Mouse (Mus musculus): ENCODE measurements around the gene Zic3. TPM values are rescaled to one million over a fixed set of nuclear protein-coding genes. Genes with fewer than 3 reads are reported as not detected.

Gene Zic3
- 1 to 10 TPM; 2.2 to 5.7 (median 3.5) TPM for total RNA-seq (2022)

GRCm38 (mm10) chrX:58022400-58022799 is at the start of gene Zic3:
TSS of gene Zic3 (plus strand) at chrX:58022700.
- DNase-seq (ENCODE audit: low spot score in 2 of 2), result no peak

DNA sequence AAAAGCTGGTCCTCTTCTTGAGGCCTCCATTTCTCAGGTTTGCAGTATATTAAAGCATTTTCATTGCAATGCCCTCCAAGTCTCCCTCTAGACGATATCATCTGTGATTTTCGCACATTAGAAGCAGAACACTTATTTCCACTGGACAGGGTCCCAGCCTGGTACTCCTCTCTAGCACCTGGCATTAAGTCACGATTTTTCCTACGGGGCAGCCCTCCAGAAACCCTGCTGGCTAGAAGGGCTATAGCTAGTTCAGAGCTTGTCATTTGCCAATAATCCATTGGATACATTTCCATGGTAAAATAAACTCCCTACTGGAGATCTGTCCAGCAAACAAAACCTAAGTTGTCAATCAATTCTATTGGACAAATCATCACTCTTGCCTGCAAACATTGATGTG is 40.1 kb upstream of the Zic3 start:
- no peak for DNase-seq (ENCODE audit: low spot score in 2 of 2)

DNA sequence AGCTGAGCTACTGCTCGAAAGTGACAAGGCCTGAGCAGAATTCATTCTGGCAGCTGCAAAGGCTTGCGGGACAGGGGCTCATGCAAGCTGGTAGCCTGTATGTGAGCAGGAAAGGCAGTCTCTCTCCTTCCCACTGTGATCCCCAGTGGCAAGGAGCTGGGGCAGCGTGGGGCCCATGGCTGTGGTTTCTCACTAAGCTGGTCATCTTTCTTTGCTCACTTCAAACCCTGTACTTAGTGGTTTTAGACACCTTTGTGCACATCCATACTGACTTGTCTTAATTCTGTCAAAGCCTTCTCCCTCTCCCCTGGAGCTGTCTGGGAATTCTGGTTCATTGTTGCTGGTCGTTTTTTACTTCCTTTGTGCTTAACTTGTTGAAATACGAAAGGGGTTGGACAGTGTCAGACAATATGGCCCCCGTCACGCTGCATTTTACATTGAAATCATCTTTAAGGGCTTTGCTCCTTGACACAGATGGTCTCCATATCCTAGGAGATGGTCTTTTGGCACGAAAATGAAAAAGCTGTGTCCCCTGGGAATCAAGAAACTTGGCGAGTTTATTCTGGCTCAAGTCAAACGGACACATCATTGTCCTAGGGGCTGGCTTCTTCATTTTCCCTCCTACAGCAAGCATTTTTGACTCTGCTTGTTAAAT is 34.9 kb upstream of the Zic3 start:
- no peak for DNase-seq (ENCODE audit: low spot score in 2 of 2)

DNA sequence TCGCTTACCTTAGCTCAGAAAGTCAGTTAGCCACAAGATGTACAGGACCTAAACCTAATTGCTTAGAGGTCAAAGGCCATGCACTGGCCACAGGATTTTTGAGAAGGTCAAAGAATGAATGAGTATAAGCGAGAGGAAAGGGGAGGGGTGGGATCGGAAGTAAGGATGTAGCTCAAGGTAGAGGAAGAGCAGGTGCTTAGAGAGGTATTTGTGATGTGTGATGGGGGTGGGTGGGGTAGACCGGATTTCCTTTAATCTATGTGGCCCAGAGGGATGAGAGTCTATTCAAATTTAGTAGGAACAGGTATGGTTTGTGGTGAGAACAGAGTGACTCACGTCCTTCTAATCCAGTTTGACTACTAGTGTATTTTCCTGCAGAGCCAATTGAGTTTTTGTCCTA is 9.1 kb upstream of the Zic3 start:
- DNase-seq (ENCODE audit: low spot score in 2 of 2), result no peak

DNA sequence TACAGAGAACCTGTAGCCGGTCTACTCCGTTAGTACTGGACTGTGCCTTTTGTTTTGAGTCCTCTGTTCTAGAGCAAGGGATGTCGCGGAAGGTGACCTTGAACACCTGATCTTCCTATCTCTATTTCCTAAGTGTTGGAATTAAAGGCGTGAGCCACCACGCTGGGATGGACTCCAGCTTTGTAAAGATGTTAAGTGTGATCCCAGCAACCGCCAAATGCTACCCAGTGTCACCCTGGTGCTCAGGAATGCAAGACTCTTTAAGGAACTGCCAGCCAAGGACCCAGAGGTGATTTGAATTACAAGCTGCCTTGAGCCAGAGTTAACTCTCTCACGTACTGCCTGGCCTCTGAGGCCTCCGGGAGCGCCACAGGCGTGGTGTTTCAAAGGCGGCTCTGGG is 8.4 kb upstream of the Zic3 start:
- no peak for DNase-seq (ENCODE audit: low spot score in 2 of 2)

GRCm38 (mm10) chrX:58014761-58015160 is 7.7 kb upstream of the Zic3 start:
- DNase-seq (ENCODE audit: low spot score in 2 of 2), result no peak

DNA sequence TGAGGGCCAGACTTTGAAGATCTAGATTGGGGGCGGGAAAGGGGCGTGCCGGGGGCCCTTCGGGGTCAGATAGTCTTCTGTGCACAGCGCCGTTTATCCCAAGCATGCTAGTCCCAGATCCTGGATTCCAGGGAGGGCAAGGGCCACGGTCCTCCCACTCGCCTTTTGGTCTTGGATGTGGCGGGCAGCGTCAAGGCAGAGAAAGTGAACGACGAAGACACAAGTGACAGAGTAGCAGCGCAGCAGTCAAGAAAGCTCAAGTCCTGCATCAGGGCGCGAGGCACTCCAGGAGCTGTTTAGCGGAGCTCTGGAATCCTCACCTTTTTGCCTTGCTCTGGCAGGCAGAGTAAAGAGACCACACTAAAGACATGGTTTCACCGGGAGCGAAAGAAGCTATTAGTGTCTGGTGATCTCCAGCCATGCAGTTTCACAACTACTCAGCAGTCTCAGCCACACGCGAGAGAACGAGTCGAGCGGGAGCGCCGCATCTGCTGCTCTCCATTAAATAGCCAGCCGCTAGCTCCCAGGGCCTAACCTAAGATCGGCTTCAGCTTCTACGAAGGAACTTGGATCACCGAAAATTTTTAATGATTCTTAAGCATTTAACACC is 7.1 kb upstream of the Zic3 start:
- DNase-seq (ENCODE audit: low spot score in 2 of 2), result no peak

DNA sequence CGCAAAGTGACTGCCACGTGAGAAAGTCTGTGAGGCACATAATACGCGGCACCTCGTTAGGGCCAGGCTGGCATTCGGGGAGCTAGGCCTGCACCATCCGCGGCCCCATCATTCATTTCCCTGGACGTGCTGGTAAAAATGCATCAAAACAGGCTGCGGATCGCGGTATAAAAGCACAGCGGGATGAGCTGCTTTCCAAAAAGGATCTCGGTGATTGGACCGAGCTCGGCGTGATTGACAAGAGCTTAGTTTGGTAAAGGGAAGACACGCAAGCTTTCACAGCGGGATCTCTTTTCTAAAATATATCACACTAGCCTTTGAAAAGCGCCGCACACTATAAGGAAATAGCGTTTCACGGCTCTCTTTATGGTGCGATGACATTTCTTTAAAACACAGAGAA is 3.8 kb upstream of the Zic3 start:
- no peak for DNase-seq (ENCODE audit: low spot score in 2 of 2)

DNA sequence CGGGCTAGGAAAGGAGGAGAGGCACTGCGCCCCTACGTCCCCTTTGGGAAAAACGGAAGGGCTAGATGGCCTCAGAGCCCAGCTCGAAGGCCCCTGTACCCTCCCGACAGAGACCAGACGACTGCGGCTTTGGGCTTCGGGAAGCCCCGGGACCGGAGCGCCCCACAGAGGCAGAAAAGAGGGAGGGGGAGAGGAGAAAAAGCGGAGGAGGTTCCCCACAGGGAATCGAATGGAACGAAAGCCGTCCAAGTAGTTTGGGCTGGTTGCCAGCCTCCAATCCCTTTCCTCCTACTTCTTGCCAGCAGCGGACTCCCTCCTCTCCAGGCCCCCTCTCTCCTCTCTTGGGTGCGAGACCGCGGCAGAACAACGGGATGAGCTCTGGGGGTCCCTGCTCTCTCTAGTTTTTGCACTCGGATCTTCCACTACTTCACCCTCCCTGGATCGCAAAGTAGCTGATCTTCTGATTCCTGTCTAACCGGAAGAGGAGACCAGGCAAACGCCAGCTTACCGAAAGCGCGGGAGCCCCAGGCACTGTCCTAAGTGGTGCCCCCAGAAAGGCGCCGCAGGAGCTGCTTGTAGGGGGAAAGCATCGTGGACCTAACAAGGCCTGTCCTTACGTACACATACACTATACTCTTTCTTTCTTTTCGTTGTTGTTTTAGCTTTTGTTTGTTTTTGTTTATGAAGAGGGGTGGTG is 3.1 kb upstream of the Zic3 start:
- DNase-seq (ENCODE audit: low spot score in 2 of 2), result no peak

GRCm38 (mm10) chrX:58027631-58028030 is 5.1 kb downstream of the Zic3 start:
- DNase-seq (ENCODE audit: low spot score in 2 of 2), result no peak

- DNase-seq (ENCODE audit: low spot score in 2 of 2), result no peak
Observed at GRCm38 (mm10) chrX:58028082-58028481, 5.6 kb downstream of the Zic3 start.

GRCm38 (mm10) chrX:58028858-58029257 is 6.4 kb downstream of the Zic3 start:
- no peak for DNase-seq (ENCODE audit: low spot score in 2 of 2)

DNA sequence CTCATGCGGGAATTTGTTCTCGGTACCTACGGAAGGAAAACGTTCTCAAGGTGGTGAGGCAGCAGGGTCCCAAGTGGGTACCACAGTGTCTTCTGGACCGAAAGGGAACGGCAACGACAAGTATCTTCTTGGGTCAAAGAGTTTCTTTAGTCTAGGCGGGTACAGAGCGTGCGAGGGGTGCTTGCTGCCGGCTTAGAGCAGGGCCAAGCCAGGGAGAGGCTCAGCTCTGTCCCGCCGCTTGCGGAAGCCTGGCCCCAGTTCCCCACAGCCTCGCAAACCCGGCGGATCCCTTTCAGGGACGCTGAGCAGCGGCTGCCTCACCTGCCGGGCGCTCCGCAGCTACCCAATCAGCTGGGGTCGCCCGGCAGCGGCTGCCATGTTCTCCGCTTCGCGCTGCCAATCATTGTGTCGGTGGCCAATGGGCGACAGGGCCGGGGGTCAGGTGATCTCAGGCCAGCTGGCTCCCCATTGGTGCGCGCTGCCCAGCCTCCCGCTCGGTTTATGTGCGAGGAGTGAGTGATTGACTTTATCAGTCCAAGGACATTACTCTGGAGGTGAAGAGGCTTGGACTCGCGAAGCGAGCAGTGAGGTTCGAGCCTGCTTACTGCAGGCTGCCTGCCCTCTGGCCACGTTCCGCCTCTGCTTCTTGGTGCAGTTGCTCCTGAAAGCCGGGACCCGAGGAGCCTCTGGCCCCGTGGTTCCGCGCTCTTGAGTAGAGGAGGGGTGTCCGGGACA is 7.8 kb downstream of the Zic3 start:
- DNase-seq (ENCODE audit: low spot score in 2 of 2), result no peak

GRCm38 (mm10) chrX:58030835-58031670 is 8.6 kb downstream of the Zic3 start:
- no peak for DNase-seq (ENCODE audit: low spot score in 2 of 2)

GRCm38 (mm10) chrX:58031671-58032605 is 9.4 kb downstream of the Zic3 start:
- no peak for DNase-seq (ENCODE audit: low spot score in 2 of 2)

DNA sequence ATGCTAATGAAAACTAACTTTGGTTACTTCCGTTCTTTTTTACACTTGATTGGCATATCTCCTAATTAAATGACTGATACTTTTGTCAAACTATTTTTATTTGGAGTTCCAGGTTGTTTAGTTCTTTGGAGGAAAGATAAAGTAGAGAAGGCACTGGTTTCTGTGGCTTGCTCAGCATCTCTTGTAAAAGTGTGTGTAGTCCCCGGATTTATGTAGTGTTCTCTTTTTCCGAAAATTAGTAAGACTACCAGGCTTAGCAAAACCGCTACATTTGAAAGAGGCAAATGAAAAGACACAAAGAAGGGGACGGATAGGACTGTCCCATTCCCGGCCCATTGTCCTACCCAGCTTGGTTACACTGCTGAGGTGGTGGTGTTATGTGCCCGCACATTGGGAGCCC is 10.1 kb downstream of the Zic3 start:
- DNase-seq (ENCODE audit: low spot score in 2 of 2), result no peak

- DNase-seq (ENCODE audit: low spot score in 2 of 2), result no peak
Observed at GRCm38 (mm10) chrX:58033521-58033920, 11.0 kb downstream of the Zic3 start.

DNA sequence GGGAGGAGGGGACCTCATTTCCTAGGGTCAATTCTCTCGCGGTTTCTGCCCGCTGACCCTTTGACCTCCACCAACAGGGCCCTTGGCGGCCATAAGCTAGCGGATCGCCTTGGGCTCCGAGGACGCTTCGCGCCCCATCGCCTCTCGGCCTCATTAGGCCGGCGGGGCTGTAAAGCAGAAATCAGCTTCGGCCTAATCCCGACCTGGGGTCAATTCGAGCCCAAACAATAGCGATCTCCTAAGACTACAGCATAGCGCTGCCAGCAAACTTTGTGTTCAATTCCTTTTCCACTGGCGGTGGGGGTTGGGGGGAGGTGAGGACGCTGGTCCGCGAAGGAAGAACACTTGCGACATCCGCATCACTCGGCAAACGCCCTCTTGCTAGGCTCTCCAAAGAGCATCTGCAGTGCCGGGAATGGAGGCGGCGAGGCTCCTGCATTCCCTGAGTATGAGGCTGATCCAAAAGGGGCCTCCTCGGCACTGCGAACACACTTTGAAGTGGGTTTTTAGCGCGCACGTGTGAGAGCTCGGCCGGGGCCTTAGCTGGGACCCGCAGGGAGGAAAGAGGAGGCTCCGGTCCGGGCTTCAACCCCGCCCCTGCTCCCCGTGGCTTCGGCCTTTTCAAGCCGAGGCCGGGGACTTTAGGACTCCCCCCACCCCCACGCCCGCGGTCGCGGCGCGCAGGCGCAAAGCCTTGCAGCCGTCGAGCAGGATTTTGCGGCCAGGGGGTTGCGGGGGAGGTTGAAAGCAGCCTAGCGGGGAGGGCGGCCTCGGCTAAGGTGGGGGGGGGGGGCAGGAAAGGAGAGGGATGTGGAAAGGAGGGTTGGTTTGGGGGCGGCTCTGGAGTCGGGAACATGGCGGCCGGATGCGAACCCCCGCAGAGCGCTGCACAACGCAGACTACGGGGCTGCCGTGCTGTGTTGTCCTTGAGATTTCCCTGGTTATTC is 15.8 kb downstream of the Zic3 start:
- no peak for DNase-seq (ENCODE audit: low spot score in 2 of 2)

DNA sequence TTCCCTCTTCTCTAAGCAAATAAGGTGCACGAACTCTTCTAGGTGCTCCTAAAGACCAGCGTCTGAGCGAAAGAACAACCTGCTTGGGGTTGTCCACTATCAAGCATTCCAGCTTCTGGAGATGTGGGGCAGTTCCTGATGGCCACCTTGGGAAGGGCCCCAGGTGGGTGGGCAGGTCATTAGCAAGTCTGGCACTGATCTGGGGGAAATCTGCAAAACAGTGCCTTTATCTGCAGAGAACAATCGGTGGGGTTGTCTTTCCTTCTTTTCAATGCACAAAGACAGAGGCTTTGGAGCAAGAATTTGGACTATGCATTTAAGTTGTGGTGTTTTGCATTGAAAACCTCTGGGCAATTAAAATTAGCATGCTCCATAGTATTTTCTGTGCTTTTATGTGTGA is 17.2 kb downstream of the Zic3 start:
- DNase-seq (ENCODE audit: low spot score in 2 of 2), result no peak
